Mouse (Mus musculus): Measurements from ENCODE around the gene Mettl23. TPM values are rescaled to one million over a fixed set of nuclear protein-coding genes. Genes with fewer than 3 reads are reported as not detected.
A peak's percentile ranks its signal among the peaks of the same experiment; 100 is the strongest.
"Not testable (repeated sequence)": the region's sequence is repeated elsewhere in the genome, so short reads cannot be mapped to it uniquely, and the experiment has no call there.

Mettl23 gene
- total RNA-seq, 2 experiments from 2014 or later, result 23.8 to 29.5 TPM

DNA sequence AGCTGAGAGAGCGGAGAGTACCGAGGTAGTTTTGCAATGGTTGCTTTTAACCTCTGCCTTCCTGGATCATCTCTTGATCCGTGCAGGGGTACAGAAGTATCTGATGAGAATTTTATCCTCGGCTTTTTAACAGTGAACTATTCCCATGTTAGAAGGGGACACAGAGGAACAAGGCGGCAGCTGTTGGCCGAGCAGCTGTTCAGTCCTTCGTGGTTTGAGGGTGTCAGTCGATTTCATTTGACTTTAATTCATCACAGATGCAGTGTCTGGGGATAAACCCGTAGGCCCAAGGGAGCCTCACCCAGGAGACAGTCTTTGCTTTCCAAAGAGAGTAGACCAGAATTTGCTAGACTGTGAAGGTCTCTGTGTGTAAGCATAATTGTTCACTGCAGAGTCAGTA, 28.5 kb downstream of the Mettl23 start:
- DNase-seq (ENCODE audit: extremely low spot score in 1 of 2, low spot score in 1 of 2), result no peak

DNA sequence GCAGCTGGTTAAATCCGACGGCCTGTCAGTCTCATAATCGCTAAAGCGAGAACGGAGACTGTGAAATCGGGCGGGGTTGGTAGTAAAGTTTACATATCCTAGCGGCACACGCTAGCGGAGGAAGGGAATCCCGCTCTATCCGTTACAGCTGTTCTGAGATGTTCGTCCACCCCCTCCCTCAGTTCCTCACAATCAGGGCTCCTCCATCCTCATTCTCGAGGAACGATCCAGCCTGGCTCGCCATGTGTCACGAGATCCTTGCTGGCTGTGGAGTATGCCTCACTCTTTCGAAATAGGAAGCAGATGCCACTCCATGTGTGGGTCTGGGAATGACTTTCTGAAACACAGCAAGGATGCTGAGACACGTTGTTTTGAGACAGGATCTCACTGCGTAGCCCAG, 30.9 kb downstream of the Mettl23 start:
- peak in 1 of 2 experiments; percentile 30 for DNase-seq (ENCODE audit: extremely low spot score in 1 of 2, low spot score in 1 of 2)

DNA sequence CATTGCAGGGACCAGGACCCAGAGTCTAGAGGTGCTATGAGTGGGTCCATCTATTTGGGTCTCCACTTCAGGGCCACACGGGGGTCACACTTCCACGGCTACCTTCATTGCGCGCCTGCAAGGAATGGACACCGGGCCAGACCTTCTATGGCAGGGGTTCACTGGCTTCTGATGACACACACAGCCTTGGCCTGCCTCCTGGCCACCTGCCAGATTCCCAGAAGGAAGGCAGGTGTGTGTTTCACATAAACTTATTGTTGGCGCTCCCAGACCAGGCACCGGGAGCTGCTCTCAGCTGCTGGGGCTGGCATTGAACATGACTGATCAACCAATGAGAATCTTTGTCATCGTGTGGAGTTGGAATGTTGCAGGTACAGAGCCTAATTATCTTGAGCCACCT, 35.4 kb downstream of the Mettl23 start:
- DNase-seq (ENCODE audit: extremely low spot score in 1 of 2, low spot score in 1 of 2), result no peak

DNA sequence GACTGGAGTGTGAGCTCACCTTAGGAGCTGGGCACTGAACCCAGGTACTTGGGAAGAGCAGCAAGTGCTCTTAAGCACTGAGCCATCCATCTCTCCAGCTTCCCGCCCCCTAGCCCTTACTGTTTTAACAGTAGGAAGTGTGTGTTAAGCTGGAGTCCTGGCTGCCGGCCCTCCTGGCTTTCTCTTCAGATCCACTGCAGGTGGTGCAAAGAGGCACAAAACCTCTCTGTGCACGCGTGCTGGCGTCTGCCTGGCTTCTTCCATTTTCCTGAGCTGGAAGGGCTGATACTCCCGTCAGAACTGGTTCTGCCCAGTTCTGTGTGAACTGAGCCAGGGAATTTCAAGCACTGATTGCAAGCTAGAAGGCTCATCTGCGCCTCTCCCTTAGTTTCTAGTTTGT, 37.8 kb downstream of the Mettl23 start:
- DNase-seq (ENCODE audit: extremely low spot score in 1 of 2, low spot score in 1 of 2), result no peak

DNA sequence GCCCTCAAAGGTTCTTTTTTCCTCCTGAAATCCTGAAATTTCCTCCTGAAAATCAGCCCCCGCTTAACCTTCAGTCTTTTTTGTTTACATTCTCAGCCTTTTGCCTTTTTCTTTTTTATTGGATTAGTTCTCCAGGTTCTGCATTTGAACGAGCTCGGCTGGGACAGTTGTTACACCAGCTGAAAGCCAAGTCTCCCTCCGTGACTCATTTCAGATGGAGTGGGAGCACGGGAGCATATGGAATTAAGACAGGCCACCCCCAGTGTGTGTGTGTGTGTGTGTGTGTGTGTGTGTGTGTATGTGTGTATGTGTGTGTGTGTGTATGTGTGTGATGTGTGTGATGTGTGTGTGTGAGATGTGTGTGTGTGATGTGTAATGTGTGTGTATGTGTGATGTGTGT, 38.4 kb downstream of the Mettl23 start:
- no peak for DNase-seq (ENCODE audit: extremely low spot score in 1 of 2, low spot score in 1 of 2)

DNA sequence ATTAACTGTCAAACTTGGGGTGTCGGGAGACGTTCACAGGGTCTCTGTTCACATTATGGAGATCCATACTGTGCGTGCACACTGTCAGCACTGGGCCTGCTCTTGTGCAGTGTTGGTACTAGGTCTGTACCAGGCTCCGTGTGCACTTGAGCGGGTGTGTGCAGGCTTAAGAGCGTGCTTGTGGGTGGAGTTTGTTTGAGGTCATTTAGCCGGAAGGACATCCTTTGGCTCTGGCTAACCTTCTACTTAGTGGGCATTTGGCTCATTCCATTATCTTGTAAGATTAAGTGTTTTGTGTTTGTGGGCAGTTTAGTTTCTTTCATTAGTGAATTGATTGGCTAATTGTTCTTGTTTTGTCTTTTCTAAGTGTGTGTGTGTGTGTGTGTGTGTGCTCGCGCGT, 39.4 kb downstream of the Mettl23 start:
- no peak for DNase-seq (ENCODE audit: extremely low spot score in 1 of 2, low spot score in 1 of 2)

DNA sequence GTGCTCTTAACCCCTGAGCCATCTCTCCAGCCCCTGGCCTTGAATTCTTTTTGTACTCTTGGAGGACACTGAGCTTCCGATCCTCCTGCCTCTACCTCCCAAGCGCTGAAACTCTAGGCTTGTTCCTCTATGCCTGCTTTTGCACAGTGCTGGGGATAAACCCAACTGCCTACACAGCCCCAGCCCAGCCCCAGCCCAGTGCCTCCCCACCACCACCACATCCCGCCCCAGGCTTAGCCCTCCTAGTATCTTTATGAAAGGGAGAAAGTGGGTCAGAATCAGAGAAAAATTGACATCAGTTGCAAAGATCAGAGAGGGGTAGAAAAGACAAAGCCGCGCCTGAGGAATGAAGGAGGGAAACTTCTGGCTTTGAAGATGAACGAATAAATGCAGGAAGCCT, 41.0 kb downstream of the Mettl23 start:
- DNase-seq (ENCODE audit: extremely low spot score in 1 of 2, low spot score in 1 of 2), result no peak

DNA sequence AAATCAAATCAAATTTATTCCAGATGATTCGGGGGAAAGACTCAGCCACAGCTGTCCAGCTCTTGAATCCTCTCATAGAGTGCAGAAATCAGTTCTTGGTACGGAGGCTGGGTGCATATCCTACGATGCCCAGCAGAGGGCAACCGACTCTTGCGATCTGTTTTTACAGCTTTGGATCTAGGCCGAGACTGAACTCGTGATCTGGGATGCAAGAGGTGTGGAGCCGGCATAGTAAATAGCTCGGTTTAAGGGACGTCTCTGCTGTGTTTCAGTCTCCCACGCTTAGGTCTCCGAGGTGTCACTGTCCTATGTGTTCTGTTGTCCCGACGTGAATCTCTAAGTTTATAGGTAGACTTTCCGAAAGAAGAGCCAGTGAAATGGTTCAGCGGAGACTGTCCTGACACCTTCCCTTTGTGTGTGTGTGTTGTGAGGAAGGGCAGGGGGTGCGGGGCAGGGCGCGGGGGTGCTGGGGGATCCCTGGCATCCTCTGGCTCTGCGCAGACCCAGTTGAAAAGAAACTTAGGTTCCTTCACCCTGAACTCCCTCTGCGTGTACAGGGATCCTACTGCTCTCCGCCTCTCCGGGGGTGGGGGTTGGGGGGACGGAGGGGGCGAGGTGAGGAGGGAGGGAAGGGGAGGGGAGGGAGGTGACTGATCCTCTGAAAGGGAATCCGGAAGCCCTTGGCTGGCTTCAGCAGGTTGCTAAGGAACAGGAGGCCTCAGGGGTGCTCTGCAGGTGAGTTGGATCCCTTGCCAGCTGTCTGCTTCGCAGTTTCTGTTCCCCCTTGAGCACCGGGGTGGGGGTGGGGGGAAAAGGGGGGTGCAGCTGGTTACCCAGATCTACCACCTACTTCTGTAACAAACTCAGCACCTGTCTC, 42.4 kb downstream of the Mettl23 start:
- peak; percentile 71 to 82 for DNase-seq (ENCODE audit: extremely low spot score in 1 of 2, low spot score in 1 of 2)

DNA sequence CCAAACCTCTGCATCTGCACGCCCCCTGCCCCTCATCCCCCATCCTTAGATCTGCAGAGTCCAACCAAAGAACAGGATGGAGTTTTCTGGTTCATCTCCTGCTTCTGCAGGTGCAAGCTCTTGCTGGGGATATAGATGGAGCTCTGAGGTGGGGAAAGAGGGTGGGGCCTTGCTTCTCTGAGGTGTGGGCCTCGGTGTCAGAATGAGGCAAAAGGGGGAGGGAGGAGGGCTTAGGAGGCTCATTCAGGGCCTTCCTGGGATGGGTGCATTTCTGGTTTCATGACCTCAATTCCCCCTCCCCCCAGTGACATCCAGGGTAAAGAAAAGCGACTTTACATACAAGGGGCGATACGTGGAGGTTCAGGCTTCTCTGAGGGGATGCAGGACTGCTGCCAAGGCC, 44.1 kb downstream of the Mettl23 start:
- DNase-seq (ENCODE audit: extremely low spot score in 1 of 2, low spot score in 1 of 2), result no peak

DNA sequence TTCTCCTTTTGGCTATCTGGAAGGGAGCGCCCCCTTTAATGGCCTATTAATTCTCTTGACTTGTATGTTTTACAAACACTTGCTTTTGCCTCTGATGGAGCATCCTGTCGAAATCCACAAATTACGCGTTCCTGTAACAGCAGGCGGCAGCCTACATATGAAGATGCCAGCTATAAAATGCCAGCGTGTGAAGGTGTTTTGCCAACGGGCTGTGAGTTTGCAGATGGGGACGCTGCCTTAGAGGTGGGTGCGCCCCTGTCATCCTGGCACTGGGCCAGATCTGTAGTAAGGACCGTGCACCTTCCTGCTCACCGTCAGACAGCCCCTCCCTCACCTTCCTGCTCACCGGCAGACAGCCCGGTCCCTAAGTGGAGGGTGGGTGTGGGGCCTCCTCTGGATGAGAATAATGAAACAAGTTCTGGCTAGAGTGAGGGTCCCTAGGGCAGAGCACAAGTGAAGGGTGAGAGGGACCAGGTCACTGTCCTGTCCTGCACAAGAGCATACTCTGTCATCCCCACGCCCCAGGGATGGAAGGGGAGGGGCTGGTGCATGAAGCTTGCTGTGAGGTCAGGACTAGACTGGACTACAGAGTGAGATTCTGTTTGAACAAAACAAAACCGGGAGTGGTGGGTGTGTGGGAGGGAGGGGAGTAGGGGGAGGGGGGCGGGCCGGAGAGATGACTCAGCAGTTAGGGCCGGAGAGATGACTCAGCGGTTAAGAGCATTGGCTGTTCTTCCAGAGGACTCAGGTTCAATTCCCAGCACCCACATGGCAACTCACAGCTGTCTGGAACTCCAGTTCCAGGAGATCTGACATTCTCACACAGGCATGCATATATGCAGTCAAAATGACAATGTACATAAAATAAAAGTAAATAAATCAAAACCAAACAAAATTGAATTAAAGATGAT, 50.7 kb downstream of the Mettl23 start:
- DNase-seq (ENCODE audit: extremely low spot score in 1 of 2, low spot score in 1 of 2), result no peak

DNA sequence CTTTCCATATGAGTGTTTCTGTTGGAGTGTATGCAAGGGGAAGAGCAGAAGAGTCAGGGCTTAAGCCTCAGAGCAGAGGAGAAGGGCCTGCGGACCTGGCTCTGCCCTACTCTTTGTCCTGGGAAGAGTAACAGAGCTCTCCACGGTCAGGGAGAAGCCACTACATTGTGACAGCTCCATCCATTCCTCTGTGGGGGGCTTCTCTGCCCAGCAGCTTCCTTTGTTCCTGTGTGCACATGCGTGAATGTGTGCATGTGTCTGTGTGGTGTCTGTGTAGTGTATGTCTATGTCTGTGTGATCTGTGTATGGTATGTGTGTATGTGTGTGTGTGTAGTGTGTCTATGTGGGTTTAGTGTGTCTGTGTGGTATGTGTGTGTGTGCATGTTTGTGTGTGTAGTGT, 52.3 kb downstream of the Mettl23 start:
- no peak for DNase-seq (ENCODE audit: extremely low spot score in 1 of 2, low spot score in 1 of 2)

DNA sequence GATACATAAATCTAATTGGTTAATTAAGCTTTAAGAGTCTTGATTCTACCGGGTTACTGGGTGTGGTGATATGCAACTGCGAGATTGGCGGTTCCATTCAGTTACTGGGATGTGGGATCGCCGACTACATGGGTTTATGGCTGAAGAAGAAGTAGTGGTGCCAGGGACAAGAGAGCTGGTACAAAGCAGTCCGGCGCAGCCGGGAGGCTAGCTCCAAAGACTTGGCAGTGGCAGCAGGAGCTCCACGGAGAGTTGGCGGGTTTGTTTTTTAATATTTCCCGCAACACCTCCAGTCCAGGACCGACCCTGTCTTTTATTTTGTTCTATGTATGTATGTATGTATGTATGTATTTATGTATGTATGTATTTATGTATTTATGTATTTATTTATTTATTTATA, 56.2 kb downstream of the Mettl23 start:
- DNase-seq (ENCODE audit: extremely low spot score in 1 of 2, low spot score in 1 of 2), result no peak

DNA sequence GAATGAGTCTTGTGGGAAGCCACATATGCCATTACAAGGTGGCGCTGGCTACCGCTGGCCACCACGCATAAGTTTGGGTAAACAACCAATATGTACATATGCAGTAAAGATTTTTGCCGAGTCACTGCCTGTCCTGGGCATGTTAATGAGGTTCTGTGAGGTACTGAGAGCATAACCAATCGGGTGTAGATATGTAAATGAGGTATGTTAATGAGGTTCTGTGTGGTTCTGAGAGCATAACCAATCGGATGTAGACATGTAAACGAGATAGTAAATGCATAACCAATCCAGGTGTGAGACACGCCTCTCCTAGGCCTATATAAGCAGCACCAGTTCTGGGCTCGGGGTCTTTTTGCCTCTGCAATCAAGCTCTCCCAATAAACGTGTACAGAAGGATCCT, 59.5 kb downstream of the Mettl23 start:
- DNase-seq (ENCODE audit: extremely low spot score in 1 of 2, low spot score in 1 of 2), result not testable (repeated sequence)

Other genes starting within 250 kb of the Mettl23 start
- 1 to 10 TPM; 1.1 to 1.8 TPM for gene Rhbdf2, start 216.3 kb upstream of the Mettl23 start, total RNA-seq (2021)
- 1 to 10 TPM; 6.4 to 7.0 TPM for gene Prcd, start 189.7 kb upstream of the Mettl23 start, total RNA-seq (2021)
- 10 to 100 TPM; 65.7 to 78.3 TPM for gene Cygb, start 189.0 kb upstream of the Mettl23 start, total RNA-seq (2021)
- gene St6galnac1, start 67.8 kb upstream of the Mettl23 start, total RNA-seq (2021), result not detected
- 10 to 100 TPM; 16.8 to 21.2 TPM for gene Mxra7, start 15.2 kb upstream of the Mettl23 start, total RNA-seq (2021)
- 10 to 100 TPM; 30.3 TPM for gene Jmjd6, start 171 bp downstream of the Mettl23 start, total RNA-seq (2021)
- gene Mfsd11, start 9.2 kb downstream of the Mettl23 start, total RNA-seq (2021), result 10 to 100 TPM; 35.8 to 49.4 TPM
- 100 to 1,000 TPM; 156 to 162 TPM for gene Srsf2, start 9.8 kb downstream of the Mettl23 start, total RNA-seq (2021)
- 10 to 100 TPM; 46.1 to 48.1 TPM for gene Mgat5b, start 75.6 kb downstream of the Mettl23 start, total RNA-seq (2021)